Mouse (Mus musculus) liver (tissue): ENCODE results near the gene Soga1.
A peak's percentile ranks its signal among the peaks of the same experiment; 100 is the strongest.

Experiments used
- DNase-seq: peaks from one replicate; pipeline ENCODE4 v3.0.0-alpha.2; 2020; ENCODE audit warnings: mixed read lengths

Soga1 gene

DNA sequence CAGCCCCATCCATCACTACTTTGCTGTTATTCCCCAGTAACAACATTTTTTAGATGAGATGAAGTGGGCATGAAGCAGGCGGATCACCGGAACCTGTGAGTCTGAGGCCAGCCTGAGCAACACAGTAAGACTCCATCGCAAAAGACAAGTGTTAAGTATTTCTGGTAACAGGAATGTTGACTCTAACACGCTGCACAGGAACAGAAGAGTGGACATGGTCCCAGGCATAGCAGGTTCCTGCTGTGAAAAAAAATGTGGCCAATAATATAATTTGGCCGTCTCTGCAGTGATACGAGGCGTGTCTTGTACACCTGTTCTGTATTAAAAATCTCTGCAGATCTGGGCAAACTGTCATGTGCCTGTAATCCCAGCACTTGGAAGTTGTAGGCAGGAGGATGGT is 43.7 kb downstream of the Soga1 start:
- no peak for DNase-seq

DNA sequence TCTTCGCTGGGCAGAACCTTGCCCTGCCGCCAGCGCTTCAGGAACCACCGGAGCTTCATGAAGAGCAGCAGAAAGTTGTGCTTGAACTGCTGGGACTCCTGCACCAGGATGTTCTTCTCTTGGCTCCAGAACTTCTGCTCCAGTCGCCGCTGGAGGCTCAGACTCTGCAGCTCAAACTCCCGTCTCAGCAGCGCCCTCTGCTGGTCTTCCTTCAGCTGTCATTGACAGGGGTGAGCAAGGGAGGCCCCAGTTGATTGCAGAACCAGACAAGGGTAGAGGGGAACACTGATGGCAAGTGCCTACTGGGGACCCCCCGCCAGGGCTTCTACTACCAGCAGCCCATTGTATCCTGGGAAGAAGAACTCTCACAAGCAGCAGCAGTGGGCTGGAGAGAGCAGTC is 48.2 kb downstream of the Soga1 start:
- peak; percentile 92 for DNase-seq

DNA sequence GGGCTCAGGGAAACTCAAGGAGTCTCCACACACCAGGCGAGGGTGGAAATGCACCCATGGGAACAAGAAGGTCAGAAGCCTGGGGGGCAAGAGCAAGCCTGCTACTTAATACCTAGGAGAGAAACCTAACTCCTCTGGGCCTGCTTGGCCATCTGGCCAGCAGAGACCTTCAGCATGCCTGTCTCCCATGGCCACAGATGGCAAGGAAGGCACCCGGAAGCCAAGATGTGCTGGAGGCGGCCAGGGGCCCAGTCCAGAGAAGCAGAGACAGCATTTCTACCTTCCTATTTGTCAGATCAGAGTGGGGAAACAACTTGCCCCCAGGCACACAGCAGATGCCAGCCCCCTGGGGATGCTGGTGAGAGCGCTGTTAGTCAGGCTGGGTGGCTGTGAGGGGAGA is 50.8 kb downstream of the Soga1 start:
- DNase-seq: no peak

DNA sequence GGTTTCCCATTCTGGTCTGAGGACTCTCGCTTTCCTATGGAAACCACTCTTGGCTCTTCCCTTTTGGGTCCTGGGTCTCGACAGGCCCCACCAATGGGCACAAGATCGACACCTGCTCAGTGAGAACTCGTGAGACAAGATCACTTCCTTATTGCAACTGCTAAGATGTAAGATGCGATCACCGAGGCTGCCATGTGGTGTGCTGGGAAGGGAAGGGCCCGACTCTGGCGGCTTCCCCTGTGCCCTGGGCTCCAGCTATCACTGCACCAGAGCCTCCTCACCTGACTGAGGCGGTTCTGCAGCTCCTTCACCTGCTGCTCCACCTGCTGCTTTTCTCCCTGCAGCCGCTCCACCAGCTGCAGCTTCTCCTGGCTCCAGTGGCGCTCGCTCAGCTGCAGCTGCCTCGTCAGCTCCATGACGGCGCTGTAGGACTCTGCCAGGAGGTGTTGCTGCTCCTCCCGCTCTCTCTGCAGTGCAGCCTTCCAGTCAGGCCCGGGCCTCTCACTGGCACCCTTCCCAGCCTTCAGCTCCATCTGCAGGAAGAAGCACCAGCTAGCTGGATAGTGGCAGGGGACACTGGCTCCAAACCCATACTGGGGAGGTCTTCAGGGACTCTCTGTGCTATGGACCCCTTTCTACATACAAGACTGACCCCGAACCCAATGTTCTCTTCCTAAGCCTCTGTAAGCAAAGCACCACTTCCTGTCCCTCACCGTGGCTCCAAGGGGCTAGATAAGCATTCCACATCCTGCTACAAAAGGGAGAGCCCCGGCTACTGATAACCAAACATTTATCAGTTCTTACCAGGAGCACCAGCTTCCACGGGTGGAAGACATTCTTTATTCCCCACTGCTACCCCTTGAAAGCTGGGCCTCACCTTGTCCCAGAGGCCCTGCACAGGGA is 51.7 kb downstream of the Soga1 start:
- peak; percentile 78 for DNase-seq

DNA sequence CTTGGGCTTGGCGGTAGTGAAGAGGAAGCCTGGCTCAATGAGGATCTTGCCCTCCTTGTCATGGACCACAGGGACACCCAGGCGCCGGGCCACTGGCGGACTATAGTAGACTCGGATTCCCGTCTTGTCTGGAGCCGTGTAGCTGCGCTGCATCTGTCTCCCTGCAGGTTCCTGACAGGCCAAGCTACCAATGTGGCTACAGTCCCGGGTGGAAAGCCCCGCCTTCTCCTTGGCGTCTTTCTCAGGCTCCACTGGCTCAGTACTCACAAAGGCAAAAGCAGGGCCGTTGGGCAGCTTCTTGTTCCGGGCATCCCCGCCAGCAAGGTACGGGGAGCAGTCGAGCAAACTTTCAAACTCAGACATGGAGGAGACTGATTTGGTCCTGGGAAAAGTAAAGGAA is 57.9 kb downstream of the Soga1 start:
- no peak for DNase-seq

DNA sequence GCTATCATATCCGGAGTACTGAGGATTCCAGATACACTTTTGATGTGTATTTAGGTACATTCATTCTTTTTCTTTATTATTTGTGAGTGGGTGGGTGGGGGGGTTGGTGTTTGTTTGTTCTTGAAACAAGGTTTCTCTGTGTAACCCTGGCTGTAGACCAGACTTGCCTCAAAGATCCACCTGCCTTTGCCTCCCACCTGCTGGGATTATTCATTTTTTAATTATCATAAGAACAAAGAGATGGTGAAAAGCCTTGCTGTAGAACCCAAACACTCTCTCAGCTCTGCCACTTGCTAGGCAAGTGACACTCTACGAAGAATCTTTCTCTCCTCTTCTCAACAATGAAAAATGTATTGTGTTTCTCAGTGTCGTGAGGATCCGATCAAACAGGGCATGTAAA is 59.8 kb downstream of the Soga1 start:
- no peak for DNase-seq

DNA sequence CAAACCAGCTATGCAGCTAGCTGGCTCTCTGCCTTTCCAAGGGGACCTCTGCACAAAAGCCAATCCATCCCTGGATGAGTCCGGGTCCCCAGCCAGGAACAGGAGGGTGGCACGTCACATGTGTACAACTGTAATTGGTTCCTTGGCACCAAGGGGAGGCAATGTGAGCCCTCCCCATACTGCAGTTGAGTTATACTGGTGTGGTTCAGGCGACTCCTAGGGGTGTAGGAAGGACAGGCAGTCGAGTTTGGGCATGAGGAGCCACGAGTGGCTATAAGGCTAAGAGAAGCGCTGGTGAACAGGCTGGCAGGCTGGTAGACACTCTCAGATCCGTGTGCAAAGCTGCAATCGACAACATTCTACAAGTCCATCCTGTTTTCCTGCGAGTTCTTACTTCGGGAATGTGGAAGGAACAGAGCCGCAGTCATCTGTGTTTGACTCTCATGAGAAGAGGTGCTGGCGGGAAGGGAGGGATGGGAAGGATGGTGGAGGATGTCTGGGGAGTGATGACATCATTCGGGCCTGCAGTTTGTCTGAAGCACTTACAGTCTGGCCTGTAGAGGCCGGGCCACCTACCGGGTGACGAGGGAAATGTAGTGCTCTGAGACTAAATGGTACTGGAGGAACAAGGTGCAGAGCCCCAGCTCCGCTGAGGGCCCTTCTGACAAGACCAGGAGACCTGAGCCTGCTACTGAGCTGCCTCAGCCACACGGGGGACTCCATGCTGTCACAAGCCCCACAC is 62.4 kb downstream of the Soga1 start:
- DNase-seq: no peak

DNA sequence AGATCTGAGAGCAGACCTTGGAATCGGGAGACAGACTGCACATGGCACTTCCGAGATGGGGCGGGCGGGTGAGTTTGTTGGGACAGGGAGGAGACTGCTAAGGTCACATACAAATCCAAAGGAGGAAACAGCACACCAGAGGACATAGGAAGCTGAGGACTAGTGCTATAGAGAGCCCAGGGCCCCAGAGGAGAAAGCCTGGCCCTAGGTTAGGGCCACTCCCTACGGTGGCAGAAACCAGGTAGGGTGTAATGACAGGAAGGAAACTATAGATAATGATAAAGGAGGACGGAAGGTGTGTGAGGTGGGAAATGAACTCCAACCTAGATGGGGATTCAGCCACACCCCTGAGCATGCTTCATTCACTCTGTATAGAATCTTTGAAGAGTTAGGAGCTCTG is 66.7 kb downstream of the Soga1 start:
- no peak for DNase-seq

DNA sequence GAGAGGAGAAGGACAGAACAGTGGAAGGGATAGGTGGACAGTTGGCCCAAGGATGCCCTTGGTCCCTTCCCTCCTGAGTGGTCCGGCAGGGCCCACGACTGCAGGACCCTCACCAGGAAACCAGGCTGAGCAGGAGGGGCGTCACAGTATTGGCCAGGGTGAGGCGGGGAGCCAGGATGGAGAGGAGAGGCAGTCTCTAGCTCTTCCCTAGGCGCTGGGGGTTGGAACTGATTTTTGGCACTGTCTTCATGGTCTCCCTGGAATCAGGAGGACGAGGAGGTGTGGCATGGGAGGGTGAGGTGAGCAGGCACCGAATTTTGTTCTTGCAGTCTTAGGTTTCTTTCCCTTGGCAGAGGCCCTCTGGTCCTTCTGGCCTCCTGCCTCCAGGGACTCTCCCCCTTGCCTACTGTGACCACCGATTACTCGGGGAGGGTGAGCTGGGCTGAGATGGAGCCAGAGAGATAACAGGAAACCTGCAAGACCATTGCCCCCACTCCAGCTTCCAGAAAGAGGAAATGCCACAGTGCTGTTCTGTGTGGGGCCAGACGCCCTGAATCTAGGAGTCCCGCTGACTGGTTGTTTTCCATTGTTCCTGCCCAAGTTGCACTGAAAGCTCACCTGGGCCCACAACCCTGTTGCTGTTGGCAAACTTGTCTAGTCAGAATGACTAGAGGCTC is 68.3 kb downstream of the Soga1 start:
- peak; percentile 31 for DNase-seq

DNA sequence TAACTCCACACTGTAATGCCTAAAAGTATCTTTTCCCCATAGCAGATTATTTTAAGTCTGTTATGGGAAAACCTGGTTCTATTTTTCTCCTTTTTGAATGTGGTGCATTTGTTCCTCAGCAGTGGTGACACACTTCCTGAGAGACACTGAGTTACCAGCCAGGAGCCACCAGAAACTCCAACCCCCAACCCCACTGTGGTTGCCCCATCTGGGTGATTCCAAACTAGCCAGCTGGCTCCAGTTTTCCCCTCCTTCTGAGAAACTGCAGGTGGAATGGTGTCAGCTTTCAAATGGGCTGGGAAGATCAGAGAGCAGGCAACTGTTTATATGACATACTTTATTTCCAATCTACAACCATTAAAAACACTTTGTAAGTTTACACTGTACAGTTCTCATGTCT is 68.9 kb downstream of the Soga1 start:
- DNase-seq: no peak

DNA sequence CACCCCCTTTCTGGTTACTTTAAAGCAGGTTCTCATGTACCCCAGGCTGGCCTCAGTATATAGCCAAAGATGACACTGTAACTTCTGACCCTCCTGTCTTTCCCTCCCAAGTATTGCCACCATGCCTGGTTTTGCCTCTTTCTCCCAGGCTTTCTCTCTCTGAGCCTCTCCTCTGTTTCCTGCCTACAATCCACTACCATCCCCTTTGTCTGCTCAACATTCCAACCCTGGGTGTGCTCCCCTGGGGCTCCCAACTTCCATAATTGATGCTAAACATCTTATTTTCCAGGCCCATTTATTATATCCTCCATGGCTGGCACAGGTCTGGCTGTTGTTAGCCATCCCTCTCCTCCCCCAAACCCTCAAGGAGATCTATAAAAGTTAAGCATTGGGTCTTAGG is 70.5 kb downstream of the Soga1 start:
- DNase-seq: no peak

DNA sequence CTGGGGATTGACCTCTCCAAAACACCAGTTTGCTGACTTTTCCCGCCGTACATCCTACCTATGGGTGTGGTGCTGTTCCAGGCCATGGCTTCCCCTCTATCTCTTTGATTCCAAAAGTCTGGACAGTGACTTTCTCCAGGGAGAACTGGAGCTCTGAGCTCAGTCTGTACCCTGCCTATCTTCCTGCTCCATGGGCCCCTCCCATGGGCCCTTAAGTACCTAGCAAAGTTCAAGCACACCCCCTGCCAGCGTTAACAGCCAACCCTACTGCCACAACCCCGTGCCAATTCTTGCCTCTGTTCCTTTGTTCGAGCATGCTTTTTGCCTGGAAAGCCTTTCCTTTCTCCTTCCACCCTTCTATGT is 71.8 kb downstream of the Soga1 start:
- no peak for DNase-seq

DNA sequence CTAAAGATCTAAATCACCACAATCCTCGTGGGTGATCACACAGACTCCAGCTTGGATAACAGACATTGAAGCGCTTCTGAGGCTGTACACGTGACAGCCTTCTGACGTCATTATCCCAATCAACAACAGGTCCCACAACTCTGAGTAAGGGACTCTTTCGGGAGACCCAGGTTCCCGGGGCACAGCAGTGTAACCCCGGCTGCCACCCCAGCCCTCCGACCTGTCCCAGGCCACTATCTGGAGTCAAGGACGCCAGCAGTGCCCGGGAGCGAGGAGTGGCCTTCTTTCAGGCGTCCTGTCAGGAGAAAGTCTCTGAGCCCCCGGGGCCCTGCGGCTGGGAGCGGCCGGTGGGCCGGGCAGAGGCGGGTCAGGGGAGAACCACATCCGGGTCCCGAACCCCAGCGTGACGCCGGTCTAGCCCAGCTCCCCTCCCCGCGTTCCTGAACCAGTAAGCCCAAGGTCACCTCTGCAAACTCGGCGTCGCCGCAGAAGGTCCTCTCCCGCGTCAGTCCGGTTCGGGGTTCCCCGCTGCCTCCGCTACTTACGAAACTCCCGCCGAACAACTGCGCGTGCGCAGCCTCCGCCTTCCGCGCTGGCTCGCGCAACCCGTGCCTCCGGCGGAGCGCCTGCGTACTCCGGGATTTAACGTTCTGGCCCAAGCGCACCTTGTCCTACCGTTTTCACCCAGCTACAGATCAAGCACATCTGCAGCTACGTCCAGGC is 72.4 kb downstream of the Soga1 start, which contains the start of gene Dsn1:
Dsn1 (minus strand) TSS at position 644 of the 723 bp plus-strand sequence.
- DNase-seq: peak; percentile 93

DNA sequence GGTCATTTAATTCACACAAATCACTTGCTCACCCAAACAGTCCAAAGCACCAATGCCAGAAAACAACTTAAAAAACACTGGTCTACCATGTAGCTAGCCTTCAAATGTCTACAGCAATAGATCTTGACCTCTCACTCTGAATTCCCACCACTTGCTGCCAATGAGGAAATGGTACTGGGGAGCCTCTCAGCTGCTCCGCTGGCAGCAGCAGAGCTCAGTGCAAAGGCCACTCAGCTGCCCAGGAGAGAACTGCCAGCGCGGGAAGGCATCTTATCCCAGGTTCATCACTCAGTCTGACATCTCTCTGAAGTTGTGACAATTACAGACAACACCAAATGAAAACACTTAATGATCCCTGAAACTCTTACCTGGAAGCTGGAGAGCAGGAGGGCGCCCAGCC is 76.7 kb downstream of the Soga1 start:
- no peak for DNase-seq

DNA sequence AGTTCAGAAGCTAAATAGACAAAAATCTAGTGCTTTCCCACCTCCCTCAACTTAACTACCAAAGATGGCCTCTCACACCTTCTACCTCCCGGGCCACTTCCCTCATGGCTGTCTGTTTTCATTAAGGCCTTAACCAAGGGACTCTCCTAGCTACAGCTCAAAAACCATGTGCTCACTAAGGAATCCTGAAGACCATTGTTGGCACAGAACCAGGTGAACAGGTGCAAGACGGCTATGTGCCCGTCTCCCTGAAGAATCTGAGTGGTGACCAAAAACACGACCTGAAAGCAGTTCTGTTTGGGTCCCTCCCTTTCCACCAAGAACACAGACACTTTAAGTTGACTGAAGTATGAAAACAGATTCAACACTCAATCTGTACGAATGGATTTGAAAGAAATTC is 80.8 kb downstream of the Soga1 start:
- no peak for DNase-seq

DNA sequence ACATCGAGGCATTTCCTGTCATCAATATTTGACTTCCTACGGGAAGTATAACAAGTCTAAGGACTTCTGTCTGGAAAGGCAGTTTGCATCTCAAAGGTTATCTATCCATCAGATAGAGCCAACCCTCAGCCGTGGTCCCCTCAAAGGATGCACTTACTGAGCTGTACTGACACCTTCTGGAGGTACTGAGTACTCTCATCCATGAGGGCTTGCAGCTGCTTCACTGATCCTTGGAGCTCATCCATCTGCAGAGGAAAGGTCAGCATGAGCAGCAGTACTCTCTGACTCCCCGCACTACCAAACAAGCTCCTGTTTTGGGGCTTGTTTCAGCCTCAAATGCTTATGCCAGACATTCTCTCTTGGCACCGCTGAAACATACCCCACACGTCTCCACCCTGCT is 82.5 kb downstream of the Soga1 start:
- DNase-seq: no peak

DNA sequence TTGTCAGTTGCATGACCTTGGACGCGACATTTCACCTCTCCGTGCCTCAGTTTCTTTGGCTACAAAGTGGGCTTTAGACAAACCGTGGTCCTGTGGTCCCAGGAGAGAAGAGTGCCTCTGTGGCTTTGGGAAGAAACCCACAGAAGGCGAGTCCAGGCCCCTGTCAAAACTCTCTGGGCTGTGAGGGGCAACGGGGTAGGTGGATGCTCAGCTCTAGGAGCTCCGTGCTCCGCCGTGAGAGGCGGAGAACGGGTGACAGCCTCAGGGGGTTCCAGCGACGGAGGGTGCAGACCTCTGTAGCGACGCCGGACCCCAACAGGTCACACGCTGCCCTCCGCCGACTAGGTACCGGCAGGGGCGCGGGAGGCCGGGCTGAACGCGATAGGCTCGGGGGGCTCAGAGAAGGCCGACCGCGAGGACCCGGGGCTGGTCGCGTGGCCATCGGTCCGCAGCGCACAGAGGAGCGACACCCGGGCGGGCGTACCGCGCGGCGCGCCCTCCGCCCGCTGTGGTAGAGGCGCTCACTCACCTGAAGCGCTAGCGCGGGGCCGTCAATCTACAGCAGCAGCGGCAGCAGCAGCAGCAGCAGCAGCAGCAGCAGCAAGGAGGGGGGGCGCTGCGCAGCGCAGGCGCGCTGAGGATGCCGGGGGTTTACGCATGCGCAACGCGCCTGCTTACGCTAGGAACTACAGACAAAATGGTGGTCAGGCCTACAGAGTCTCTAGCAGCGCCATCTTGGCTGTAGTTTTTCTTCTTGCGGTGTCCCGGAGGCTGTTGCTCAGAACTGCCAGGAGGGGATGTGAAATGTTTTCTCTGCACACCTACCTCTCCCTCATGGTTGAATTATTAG is 87.4 kb downstream of the Soga1 start, which contains the start of gene Ndrg3:
Ndrg3 (minus strand) TSS at position 587 of the 850 bp plus-strand sequence.
- DNase-seq: peak; percentile 98

DNA sequence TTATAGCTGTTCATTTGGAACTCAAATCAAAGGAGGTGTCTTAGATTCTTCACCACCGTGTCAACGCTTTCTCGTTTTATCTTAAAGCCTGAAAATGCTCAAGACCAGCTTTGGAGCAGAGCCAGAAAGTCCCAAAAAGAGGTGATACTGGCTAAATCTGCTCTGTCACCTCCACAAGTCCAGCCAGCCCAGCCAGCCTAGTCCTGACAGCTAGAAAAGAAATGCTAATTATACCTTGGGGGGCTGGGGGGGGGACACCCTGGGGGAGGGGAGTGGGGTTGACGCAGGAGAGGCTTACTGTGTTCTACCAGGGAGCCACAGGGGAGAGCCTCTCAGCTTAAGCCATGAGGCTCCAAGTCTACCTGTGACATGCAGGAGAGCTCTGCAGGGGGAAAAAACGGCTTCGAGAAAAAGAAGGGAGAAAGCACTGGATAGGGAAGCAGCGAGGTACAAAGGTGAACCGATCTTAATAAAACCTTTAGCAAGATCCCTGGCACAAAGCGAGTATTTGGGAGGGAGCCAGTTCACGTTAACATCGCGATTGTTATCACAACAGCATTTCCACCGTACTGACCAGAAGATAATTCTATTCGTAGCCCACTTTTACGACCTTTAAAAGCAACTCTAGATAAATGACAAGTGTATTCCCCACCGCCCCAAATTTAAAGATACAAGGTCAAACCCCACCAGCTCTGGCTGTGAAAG is 88.2 kb downstream of the Soga1 start:
- DNase-seq: peak; percentile 52

DNA sequence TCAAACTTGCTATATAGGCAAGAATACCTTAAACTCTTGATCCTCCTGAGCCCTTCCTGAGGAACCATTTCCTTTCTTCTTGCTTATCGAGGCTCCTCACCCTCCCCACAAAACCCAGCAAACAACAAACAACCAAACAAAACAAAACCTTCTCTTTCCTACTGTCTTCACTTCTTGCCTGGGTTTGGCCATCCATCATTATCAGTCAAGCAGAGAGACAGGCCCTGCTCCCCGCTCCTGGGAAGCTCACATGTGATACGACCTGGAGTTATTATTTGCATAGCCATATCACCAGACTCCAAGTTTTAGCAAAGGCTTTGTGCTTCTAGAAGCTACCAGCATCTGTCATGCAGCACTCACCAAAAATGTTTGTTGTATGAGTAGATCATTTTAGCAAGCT is 91.7 kb downstream of the Soga1 start:
- no peak for DNase-seq

DNA sequence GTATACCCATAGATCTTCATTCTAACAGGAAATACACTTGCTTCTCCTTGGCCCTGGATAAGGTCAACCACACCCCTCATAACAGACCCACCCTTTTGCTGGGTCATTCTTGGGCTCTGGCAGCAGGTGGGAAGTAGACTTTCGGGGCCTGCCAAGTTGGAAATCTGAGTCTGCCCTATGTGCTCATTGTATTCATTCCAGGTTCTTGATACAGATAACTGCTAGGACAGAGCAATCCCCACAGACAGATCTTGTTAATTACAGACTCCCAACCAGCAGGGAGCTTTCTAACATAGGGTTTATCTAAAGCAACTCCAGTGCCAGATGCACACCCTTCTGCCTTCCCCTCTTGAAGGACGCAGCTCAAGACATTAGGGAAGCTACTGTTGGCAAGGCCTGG is 96.2 kb downstream of the Soga1 start:
- DNase-seq: peak; percentile 73

DNA sequence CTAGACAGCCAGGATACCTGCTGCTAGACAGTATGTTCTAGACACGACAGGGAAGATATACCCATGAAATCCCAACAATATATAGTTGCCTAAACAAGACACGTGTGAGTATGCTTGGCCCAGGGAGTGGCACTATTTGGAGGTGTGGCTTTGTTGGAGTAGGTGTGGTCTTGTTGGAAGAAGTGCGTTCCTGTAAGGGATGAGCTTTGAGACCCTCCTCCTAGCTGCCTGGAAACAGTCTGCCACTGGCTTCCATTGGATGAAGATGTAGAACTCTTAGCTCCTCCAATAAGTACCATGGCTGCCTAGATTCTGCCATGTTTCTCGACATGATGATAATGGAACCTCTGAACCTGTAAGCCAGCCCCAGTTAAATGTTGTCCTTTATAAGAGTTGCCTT is 97.8 kb downstream of the Soga1 start:
- DNase-seq: peak; percentile 19
